Mouse (Mus musculus): ENCODE data around the gene Ccl12.

DNA sequence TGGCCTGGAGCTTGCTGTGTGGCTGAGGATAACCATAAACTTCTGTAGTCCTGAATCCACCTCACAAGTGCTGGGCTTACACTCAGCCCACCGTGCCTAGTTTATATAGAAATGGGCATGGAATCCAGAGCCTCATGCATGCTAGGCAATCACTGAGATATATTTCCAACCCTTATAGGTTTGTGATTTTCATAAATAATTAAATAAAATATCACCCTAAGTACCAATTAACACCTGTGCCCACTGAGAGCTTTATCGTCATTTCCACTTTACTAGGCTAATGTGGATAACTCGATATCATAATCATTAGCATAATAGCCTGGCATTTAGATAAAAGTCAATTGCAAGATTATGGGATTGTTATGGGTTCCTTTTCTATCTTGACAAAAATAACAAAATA, 17.3 kb upstream of the Ccl12 start:
- TF ChIP-seq EP300 (IDR thresholded peaks at IDR 0.05) (no peak), CTCF (IDR thresholded peaks at IDR 0.05) (no peak)

Data from lung, postnatal 0 days (tissue).